19 mouse cellular contexts compared by ENCODE assay signal in the genomic region with DNA sequence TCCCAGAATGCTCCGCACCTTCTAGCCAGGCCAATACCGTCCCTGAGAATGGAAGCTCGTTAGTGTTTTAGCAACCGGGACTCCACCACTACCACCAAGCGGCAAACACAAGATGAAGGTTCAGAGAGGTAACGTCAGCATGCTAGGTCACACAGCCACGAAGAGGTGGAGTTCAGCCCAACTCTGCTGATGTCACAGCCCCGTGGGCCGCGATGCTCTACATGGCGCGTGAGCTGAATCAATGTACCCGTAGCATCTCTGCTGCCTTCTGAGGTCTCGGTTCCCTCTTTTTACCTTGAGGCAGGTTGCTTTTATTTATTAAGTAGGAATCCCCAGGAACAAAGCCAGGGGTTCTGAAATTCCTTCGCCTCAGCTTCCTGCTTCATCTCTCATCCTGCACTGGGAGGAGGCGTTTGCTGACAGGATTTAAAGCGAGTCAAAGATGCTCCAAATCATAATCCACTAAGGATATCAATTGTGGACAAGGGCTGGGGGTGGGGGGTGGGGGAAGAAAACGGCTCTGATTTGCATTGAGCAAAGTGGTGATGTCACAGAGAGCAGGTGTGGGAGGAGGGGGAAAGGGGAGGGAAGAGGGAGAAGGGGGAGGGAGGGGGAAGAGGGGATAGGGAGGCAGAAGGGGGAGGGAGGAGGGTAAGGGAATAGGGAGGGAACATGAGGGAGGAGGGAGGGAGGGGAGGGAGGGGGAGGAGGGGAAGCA. TPM values are rescaled to one million over a fixed set of nuclear protein-coding genes. Genes with fewer than 3 reads are reported as not detected.
A peak's percentile ranks its signal among the peaks of the same experiment; 100 is the strongest.
DNase-seq lines count a peak whose midpoint lies in the region; ATAC-seq and TF ChIP-seq lines count a peak whose summit lies in the region.
"Had no signal": no experiment of that assay in that cellular context is flagged by ENCODE, and none has a peak within 500 bp of the region (broad histone marks: within the 10 kb centered on the region; RNA-seq: fewer than 3 reads in every experiment).

No protein-coding gene starts in this region.

- TF ChIP-seq CTCF in hindbrain, postnatal 0 days (IDR thresholded peaks at IDR 0.05; ENCODE audit: low read depth): no peak

- H3K36me3 ChIP-seq in hindbrain, embryonic 13.5 days: no peaks in the 10 kb centered on the region
- H3K36me3 ChIP-seq in hindbrain, postnatal 0 days (ENCODE audit: insufficient read depth, low read length): no peaks in the 10 kb centered on the region
- no peaks in the 10 kb centered on the region for H3K36me3 ChIP-seq in hindbrain, embryonic 16.5 days (ENCODE audit: control insufficient read depth, insufficient read depth, low read length)
- H3K36me3 ChIP-seq: intestine, embryonic 15.5 days; kidney, embryonic 15.5 days; stomach, embryonic 15.5 days had no signal

- peak overlapping the region; percentile 67; the same call in 1 of the 2 replicates for H3K27ac ChIP-seq in hindbrain, embryonic 13.5 days
- H3K27ac ChIP-seq in hindbrain, postnatal 0 days: no peak overlapping the region
- H3K27ac ChIP-seq in hindbrain, embryonic 16.5 days (ENCODE audit: low read depth, low read length): no peak overlapping the region
- H3K27ac ChIP-seq: heart, adult 2 months; intestine, embryonic 15.5 days; kidney, embryonic 15.5 days; stomach, embryonic 15.5 days had no signal

- no peak overlapping the region for H3K9ac ChIP-seq in hindbrain, embryonic 13.5 days
- H3K9ac ChIP-seq in hindbrain, postnatal 0 days (replicated peaks; ENCODE audit: low read length): no peak overlapping the region
- peak overlapping the region; percentile 30; the same call in 1 of the 2 replicates for H3K9ac ChIP-seq in hindbrain, embryonic 16.5 days (ENCODE audit: low read depth, low read length)
- H3K9ac ChIP-seq: intestine, embryonic 15.5 days; kidney, embryonic 15.5 days; stomach, embryonic 15.5 days had no signal

- H3K4me1 ChIP-seq in hindbrain, embryonic 13.5 days (replicated peaks): peaks cover 41% of the 10 kb centered on the region
- 0 out of 2 replicates have a peak, but pooled peaks cover 6% of the 10 kb centered on the region for H3K4me1 ChIP-seq in hindbrain, postnatal 0 days (ENCODE audit: insufficient read depth, low read length)
- peaks cover 10% of the 10 kb centered on the region for H3K4me1 ChIP-seq in hindbrain, embryonic 16.5 days (ENCODE audit: control insufficient read depth, insufficient read depth, low read depth, low read length)
- H3K4me1 ChIP-seq: intestine, embryonic 15.5 days; stomach, embryonic 15.5 days had no signal

- no peak for DNase-seq in hindbrain, postnatal 0 days (ENCODE audit: low spot score)
- peak; percentile 71 for DNase-seq in retina, postnatal 1 day
- DNase-seq in retina, embryonic 14.5 days (ENCODE audit: low spot score): no peak
- DNase-seq in kidney, postnatal 14 days: no peak
- no peak for DNase-seq in left cerebral cortex, adult 9 months (ENCODE audit: low spot score in 2 of 2)
- DNase-seq: cerebellum, adult 9-10 months; gastrocnemius, postnatal 25 days; heart, adult 2 months; heart, postnatal 36 days; liver; thymus, postnatal 14 days had no signal

- 32% methylated on average over 18 of the region's 18 CpGs for WGBS in hindbrain, embryonic 13.5 days
- 37% methylated on average over 18 of the region's 18 CpGs for WGBS in hindbrain, postnatal 0 days
- 29% methylated on average over 18 of the region's 18 CpGs for WGBS in hindbrain, embryonic 16.5 days

- H3K9me3 ChIP-seq in hindbrain, embryonic 13.5 days: no peaks in the 10 kb centered on the region
- H3K9me3 ChIP-seq in hindbrain, postnatal 0 days (ENCODE audit: low read length): no peaks in the 10 kb centered on the region
- no peaks in the 10 kb centered on the region for H3K9me3 ChIP-seq in hindbrain, embryonic 16.5 days (ENCODE audit: control insufficient read depth, low read length)
- H3K9me3 ChIP-seq: intestine, embryonic 15.5 days; kidney, embryonic 15.5 days; stomach, embryonic 15.5 days had no signal

- H3K4me3 ChIP-seq in hindbrain, embryonic 13.5 days: no peak overlapping the region
- no peak overlapping the region for H3K4me3 ChIP-seq in hindbrain, postnatal 0 days (ENCODE audit: low read length)
- H3K4me3 ChIP-seq in hindbrain, embryonic 16.5 days (ENCODE audit: low read length): no peak overlapping the region
- H3K4me3 ChIP-seq: erythroblast, embryonic 14.5 days; heart, adult 2 months; intestine, embryonic 15.5 days; kidney, embryonic 15.5 days; stomach, embryonic 15.5 days had no signal

- ATAC-seq in hindbrain, embryonic 13.5 days (ENCODE audit: low FRiP score): no peak
- ATAC-seq in hindbrain, postnatal 0 days: no peak
- ATAC-seq in hindbrain, embryonic 16.5 days: no peak
- ATAC-seq: intestine, embryonic 15.5 days; lung, postnatal 0 days had no signal

- H3K27me3 ChIP-seq in hindbrain, embryonic 13.5 days: no peaks in the 10 kb centered on the region
- no peaks in the 10 kb centered on the region for H3K27me3 ChIP-seq in hindbrain, postnatal 0 days (ENCODE audit: insufficient read depth, low read length)
- no peaks in the 10 kb centered on the region for H3K27me3 ChIP-seq in hindbrain, embryonic 16.5 days (replicated peaks; ENCODE audit: control insufficient read depth, insufficient read depth, low read length)
- H3K27me3 ChIP-seq: intestine, embryonic 15.5 days; kidney, embryonic 15.5 days; stomach, embryonic 15.5 days had no signal

- H3K4me2 ChIP-seq in hindbrain, embryonic 13.5 days: no peak overlapping the region
- H3K4me2 ChIP-seq in hindbrain, postnatal 0 days (ENCODE audit: low read depth, low read length): no peak overlapping the region
- H3K4me2 ChIP-seq in hindbrain, embryonic 16.5 days (ENCODE audit: low read length): no peak overlapping the region
- H3K4me2 ChIP-seq: intestine, embryonic 15.5 days; kidney, embryonic 15.5 days; stomach, embryonic 15.5 days had no signal

RNA-seq across cellular contexts. Expression of gene Sez6l, which starts 51.2 kb away (rescaled TPM):
- 28.4 and 32.5 TPM in 2 replicates for polyA plus RNA-seq in hindbrain, embryonic 13.5 days (2015; fragmentation: Nextera tagmentation; extraction: Ambion mirVana)
- total RNA-seq in hindbrain, postnatal 0 days (2014; rRNA removed): 80.1 and 93.5 TPM in 2 replicates
- 39.5 and 43.5 TPM in 2 replicates for polyA plus RNA-seq in hindbrain, postnatal 0 days (2015; fragmentation: Nextera tagmentation; extraction: Ambion mirVana)
- 42.8 and 52.7 TPM in 2 replicates for polyA plus RNA-seq in hindbrain, embryonic 16.5 days (2015; fragmentation: Nextera tagmentation; extraction: Ambion mirVana)
- total RNA-seq: gastrocnemius, postnatal 25 days had no signal
- polyA plus RNA-seq: C2C12; erythroblast, embryonic 14.5 days had no signal
